Mouse (Mus musculus) lung, adult 2 months (tissue): ENCODE data around the gene Mettl15.

Source experiments
- CTCF ChIP-seq: fragments of 200-500 bp; IDR thresholded peaks from 2 replicates; pipeline ENCODE4 v1.5.1; 2011; ENCODE audit warnings: mild to moderate bottlenecking, low read length, control low read depth; ENCODE audit not compliant: insufficient read depth
- POLR2A ChIP-seq: fragments of 200-500 bp; IDR thresholded peaks from 2 replicates; pipeline ENCODE4 v1.6.1; 2011; ENCODE audit warnings: low read depth, mild to moderate bottlenecking, control low read depth, low read length, borderline replicate concordance; ENCODE audit errors: extremely low read depth

DNA sequence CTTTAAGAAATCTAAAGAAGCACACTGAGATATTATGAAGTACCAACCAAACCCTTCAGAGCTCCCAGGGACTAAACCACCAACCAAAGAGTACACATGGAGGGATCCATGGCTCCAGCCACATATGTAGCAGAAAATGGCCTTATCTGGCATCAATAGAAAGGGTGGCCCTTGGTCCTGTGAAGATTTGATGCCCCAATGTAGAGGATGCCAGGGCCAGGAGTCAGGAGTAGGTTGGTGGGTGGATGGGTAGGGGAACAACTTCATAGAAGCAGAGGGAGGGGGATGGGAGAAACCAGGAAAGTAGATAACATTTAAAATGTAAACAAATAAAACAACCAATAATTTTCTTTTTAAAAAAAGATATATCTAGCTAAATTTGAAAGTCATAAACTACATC, 50.1 kb downstream of the Mettl15 start:
- TF ChIP-seq POLR2A (no peak), CTCF (no peak)
